Mouse (Mus musculus) neural tube, embryonic 10.5 days (tissue): Measurements from ENCODE around the gene Thsd4.
"Not testable (repeated sequence)": the region's sequence is repeated elsewhere in the genome, so short reads cannot be mapped to it uniquely, and the experiment has no call there.

Experiments
- DNase-seq: peaks from one replicate; pipeline ENCODE4 v3.0.0-alpha.2; 2017; ENCODE audit warnings: low spot score; ENCODE audit errors: extremely low spot score

Gene Thsd4

GRCm38 (mm10) chr9:60225453-60225852 lies 296.4 kb downstream of the Thsd4 start:
- DNase-seq = no peak

- DNase-seq = no peak
Observed at GRCm38 (mm10) chr9:60224039-60224695, 297.7 kb downstream of the Thsd4 start.

GRCm38 (mm10) chr9:60220431-60220830 lies 301.4 kb downstream of the Thsd4 start:
- DNase-seq = no peak

- no peak for DNase-seq
Observed at GRCm38 (mm10) chr9:60218396-60218795, 303.4 kb downstream of the Thsd4 start.

- no peak for DNase-seq
Observed at GRCm38 (mm10) chr9:60216029-60216428, 305.8 kb downstream of the Thsd4 start.

- DNase-seq = no peak
Observed at GRCm38 (mm10) chr9:60213111-60213510, 308.7 kb downstream of the Thsd4 start.

GRCm38 (mm10) chr9:60208843-60209242 lies 313.0 kb downstream of the Thsd4 start:
- DNase-seq = no peak

GRCm38 (mm10) chr9:60203141-60203540 lies 318.7 kb downstream of the Thsd4 start:
- no peak for DNase-seq

GRCm38 (mm10) chr9:60200436-60200835 lies 321.4 kb downstream of the Thsd4 start:
- DNase-seq = no peak

- DNase-seq = no peak
Observed at GRCm38 (mm10) chr9:60198530-60199200, 323.2 kb downstream of the Thsd4 start.

- no peak for DNase-seq
Observed at GRCm38 (mm10) chr9:60195502-60195901, 326.3 kb downstream of the Thsd4 start.

- no peak for DNase-seq
Observed at GRCm38 (mm10) chr9:60194905-60195304, 326.9 kb downstream of the Thsd4 start.

- DNase-seq = no peak
Observed at GRCm38 (mm10) chr9:60192321-60192720, 329.5 kb downstream of the Thsd4 start.

- no peak for DNase-seq
Observed at GRCm38 (mm10) chr9:60187437-60187836, 334.4 kb downstream of the Thsd4 start.

GRCm38 (mm10) chr9:60186948-60187347 lies 334.9 kb downstream of the Thsd4 start:
- DNase-seq = no peak

- DNase-seq = no peak
Observed at GRCm38 (mm10) chr9:60184083-60184482, 337.8 kb downstream of the Thsd4 start.

- DNase-seq = no peak
Observed at GRCm38 (mm10) chr9:60182371-60182770, 339.5 kb downstream of the Thsd4 start.

- DNase-seq = no peak
Observed at GRCm38 (mm10) chr9:60180936-60181335, 340.9 kb downstream of the Thsd4 start.

- DNase-seq = no peak
Observed at GRCm38 (mm10) chr9:60180114-60180513, 341.7 kb downstream of the Thsd4 start.

GRCm38 (mm10) chr9:60176311-60176710 lies 345.5 kb downstream of the Thsd4 start:
- DNase-seq = no peak

GRCm38 (mm10) chr9:60172459-60173060 lies 349.3 kb downstream of the Thsd4 start:
- not testable (repeated sequence) for DNase-seq

- no peak for DNase-seq
Observed at GRCm38 (mm10) chr9:60166990-60167389, 354.9 kb downstream of the Thsd4 start.

GRCm38 (mm10) chr9:60160855-60161254 lies 361.0 kb downstream of the Thsd4 start:
- no peak for DNase-seq
